In genomic region chr19:55292210-55292850, GRCm38 (mm10) we compare ENCODE assay signal across 19 mouse cellular contexts. TPM values are rescaled to one million over a fixed set of nuclear protein-coding genes. Genes with fewer than 3 reads are reported as not detected.
"Had no signal": no experiment of that assay in that cellular context is flagged by ENCODE, and none has a peak within 500 bp of the region (broad histone marks: within the 10 kb centered on the region; RNA-seq: fewer than 3 reads in every experiment).

No protein-coding gene starts in this region.

- H3K9ac ChIP-seq: liver, embryonic 14.5 days; lung, embryonic 14.5 days; midbrain, embryonic 12.5 days; neural tube, embryonic 13.5 days; neural tube, embryonic 15.5 days; stomach, embryonic 15.5 days had no signal

- H3K9me3 ChIP-seq: midbrain, embryonic 10.5 days; midbrain, embryonic 12.5 days; neural tube, embryonic 13.5 days; neural tube, embryonic 15.5 days; stomach, embryonic 15.5 days had no signal

- DNase-seq: lung, adult 18-20 months; lung, embryonic 14.5 days; lung, postnatal 10 days; lung, postnatal 4 days; midbrain, embryonic 14.5 days; right cerebral cortex, postnatal 14 days; thymus, adult 2 months; thymus, postnatal 25 days; thymus, postnatal 4 days had no signal

- H3K27ac ChIP-seq: midbrain, embryonic 10.5 days; midbrain, embryonic 12.5 days; neural tube, embryonic 13.5 days; neural tube, embryonic 15.5 days; stomach, embryonic 15.5 days; stomach, postnatal 0 days had no signal

- H3K4me1 ChIP-seq: neural tube, embryonic 13.5 days; neural tube, embryonic 15.5 days; stomach, embryonic 15.5 days had no signal

- H3K4me3 ChIP-seq: midbrain, embryonic 10.5 days; midbrain, embryonic 12.5 days; myocyte; neural tube, embryonic 13.5 days; neural tube, embryonic 15.5 days; stomach, embryonic 15.5 days had no signal

RNA-seq across cellular contexts. Expression of gene Gucy2g, which starts 51.3 kb away (rescaled TPM):
- total RNA-seq: megakaryocyte, adult 5-6 weeks; megakaryocyte-erythroid progenitor cell, adult 5-6 weeks had no signal
